Mouse (Mus musculus): ENCODE measurements around the gene Clec2g. TPM values are rescaled to one million over a fixed set of nuclear protein-coding genes. Genes with fewer than 3 reads are reported as not detected.
"Not testable (repeated sequence)": the region's sequence is repeated elsewhere in the genome, so short reads cannot be mapped to it uniquely, and the experiment has no call there.

Clec2g gene
- polyA plus RNA-seq, 1 experiment from 2014 or later: not detected

- WGBS: 89% methylated on average over 4 of the region's 4 CpGs
- H3K4me2 ChIP-seq (ENCODE audit: low read depth); H3K4me3 ChIP-seq (ENCODE audit: low read depth, low read length); H3K27me3 ChIP-seq (ENCODE audit: control insufficient read depth, insufficient read depth, low read length); H3K4me1 ChIP-seq (ENCODE audit: control insufficient read depth, insufficient read depth, low read length); ATAC-seq (ENCODE audit: insufficient read depth, low FRiP score, low TSS enrichment); H3K27ac ChIP-seq (ENCODE audit: low read depth, low read length); DNase-seq (ENCODE audit: low spot score); H3K36me3 ChIP-seq (ENCODE audit: control insufficient read depth, insufficient read depth, low read length); H3K9me3 ChIP-seq (ENCODE audit: control insufficient read depth, low read length); H3K9ac ChIP-seq (ENCODE audit: low read length): not testable (repeated sequence)
Observed at GRCm38 (mm10) chr6:128981951-128982541, 47.9 kb downstream of the Clec2g start.

GRCm38 (mm10) chr6:128992337-128992736 is 58.2 kb downstream of the Clec2g start:
- no peaks in the 10 kb centered on the region for H3K36me3 ChIP-seq (ENCODE audit: control insufficient read depth, insufficient read depth, low read length)
- no peaks in the 10 kb centered on the region for H3K9me3 ChIP-seq (ENCODE audit: control insufficient read depth, low read length)
- ATAC-seq (ENCODE audit: insufficient read depth, low FRiP score, low TSS enrichment) (peak; percentile 54), DNase-seq (ENCODE audit: low spot score) (no peak)
- no peak overlapping the region for H3K27ac ChIP-seq (ENCODE audit: low read depth, low read length)
- 25% methylated on average over 2 of the region's 2 CpGs for WGBS
- H3K4me1 ChIP-seq (ENCODE audit: control insufficient read depth, insufficient read depth, low read length): no peaks in the 10 kb centered on the region
- no peaks in the 10 kb centered on the region for H3K27me3 ChIP-seq (ENCODE audit: control insufficient read depth, insufficient read depth, low read length)
- no peak overlapping the region for H3K4me2 ChIP-seq (ENCODE audit: low read depth)
- H3K4me3 ChIP-seq (ENCODE audit: low read depth, low read length): no peak overlapping the region
- H3K9ac ChIP-seq (ENCODE audit: low read length): no peak overlapping the region

- Histone ChIP-seq H3K4me3 (ENCODE audit: low read depth, low read length) (no peak overlapping the region), H3K4me1 (ENCODE audit: control insufficient read depth, insufficient read depth, low read length) (no peaks in the 10 kb centered on the region), H3K4me2 (ENCODE audit: low read depth) (no peak overlapping the region), H3K36me3 (ENCODE audit: control insufficient read depth, insufficient read depth, low read length) (no peaks in the 10 kb centered on the region), H3K9me3 (ENCODE audit: control insufficient read depth, low read length) (no peaks in the 10 kb centered on the region), H3K27me3 (ENCODE audit: control insufficient read depth, insufficient read depth, low read length) (no peaks in the 10 kb centered on the region), H3K27ac (ENCODE audit: low read depth, low read length) (no peak overlapping the region), H3K9ac (ENCODE audit: low read length) (no peak overlapping the region)
- 44% methylated on average over 3 of the region's 3 CpGs for WGBS
- DNase-seq (ENCODE audit: low spot score): peak; percentile 29
- ATAC-seq (ENCODE audit: insufficient read depth, low FRiP score, low TSS enrichment): peak; percentile 84
Observed at GRCm38 (mm10) chr6:128992753-128993152, 58.6 kb downstream of the Clec2g start.

GRCm38 (mm10) chr6:128993221-128993620 is 59.0 kb downstream of the Clec2g start:
- no peaks in the 10 kb centered on the region for H3K27me3 ChIP-seq (ENCODE audit: control insufficient read depth, insufficient read depth, low read length)
- ATAC-seq (ENCODE audit: insufficient read depth, low FRiP score, low TSS enrichment) (no peak), DNase-seq (ENCODE audit: low spot score) (no peak)
- no peaks in the 10 kb centered on the region for H3K4me1 ChIP-seq (ENCODE audit: control insufficient read depth, insufficient read depth, low read length)
- H3K9me3 ChIP-seq (ENCODE audit: control insufficient read depth, low read length): no peaks in the 10 kb centered on the region
- WGBS: 49% methylated on average over 2 of the region's 2 CpGs
- H3K4me2 ChIP-seq (ENCODE audit: low read depth): no peak overlapping the region
- no peaks in the 10 kb centered on the region for H3K36me3 ChIP-seq (ENCODE audit: control insufficient read depth, insufficient read depth, low read length)
- no peak overlapping the region for H3K4me3 ChIP-seq (ENCODE audit: low read depth, low read length)
- H3K9ac ChIP-seq (ENCODE audit: low read length): no peak overlapping the region
- H3K27ac ChIP-seq (ENCODE audit: low read depth, low read length): no peak overlapping the region

GRCm38 (mm10) chr6:128994336-128994735 is 60.2 kb downstream of the Clec2g start:
- Histone ChIP-seq H3K9me3 (ENCODE audit: control insufficient read depth, low read length) (no peaks in the 10 kb centered on the region), H3K9ac (ENCODE audit: low read length) (no peak overlapping the region), H3K4me3 (ENCODE audit: low read depth, low read length) (no peak overlapping the region), H3K4me2 (ENCODE audit: low read depth) (no peak overlapping the region), H3K36me3 (ENCODE audit: control insufficient read depth, insufficient read depth, low read length) (no peaks in the 10 kb centered on the region), H3K4me1 (ENCODE audit: control insufficient read depth, insufficient read depth, low read length) (no peaks in the 10 kb centered on the region), H3K27ac (ENCODE audit: low read depth, low read length) (no peak overlapping the region), H3K27me3 (ENCODE audit: control insufficient read depth, insufficient read depth, low read length) (no peaks in the 10 kb centered on the region)
- DNase-seq (ENCODE audit: low spot score) (no peak), ATAC-seq (ENCODE audit: insufficient read depth, low FRiP score, low TSS enrichment) (no peak)
- 69% methylated on average over 4 of the region's 4 CpGs for WGBS

- Histone ChIP-seq H3K27ac (ENCODE audit: low read depth, low read length) (no peak overlapping the region), H3K4me1 (ENCODE audit: control insufficient read depth, insufficient read depth, low read length) (no peaks in the 10 kb centered on the region), H3K9ac (ENCODE audit: low read length) (no peak overlapping the region), H3K27me3 (ENCODE audit: control insufficient read depth, insufficient read depth, low read length) (no peaks in the 10 kb centered on the region), H3K4me3 (ENCODE audit: low read depth, low read length) (no peak overlapping the region), H3K4me2 (ENCODE audit: low read depth) (no peak overlapping the region), H3K36me3 (ENCODE audit: control insufficient read depth, insufficient read depth, low read length) (no peaks in the 10 kb centered on the region), H3K9me3 (ENCODE audit: control insufficient read depth, low read length) (no peaks in the 10 kb centered on the region)
- DNase-seq (ENCODE audit: low spot score) (no peak), ATAC-seq (ENCODE audit: insufficient read depth, low FRiP score, low TSS enrichment) (no peak)
- WGBS: 74% methylated on average over 5 of the region's 5 CpGs
Observed at GRCm38 (mm10) chr6:128994742-128995141, 60.6 kb downstream of the Clec2g start.

GRCm38 (mm10) chr6:128995250-128996053 is 61.3 kb downstream of the Clec2g start:
- Histone ChIP-seq H3K27me3 (ENCODE audit: control insufficient read depth, insufficient read depth, low read length) (no peaks in the 10 kb centered on the region), H3K9me3 (ENCODE audit: control insufficient read depth, low read length) (no peaks in the 10 kb centered on the region), H3K9ac (ENCODE audit: low read length) (no peak overlapping the region), H3K27ac (ENCODE audit: low read depth, low read length) (no peak overlapping the region), H3K36me3 (ENCODE audit: control insufficient read depth, insufficient read depth, low read length) (no peaks in the 10 kb centered on the region), H3K4me3 (ENCODE audit: low read depth, low read length) (no peak overlapping the region), H3K4me2 (ENCODE audit: low read depth) (no peak overlapping the region), H3K4me1 (ENCODE audit: control insufficient read depth, insufficient read depth, low read length) (no peaks in the 10 kb centered on the region)
- DNase-seq (ENCODE audit: low spot score): no peak
- no peak for ATAC-seq (ENCODE audit: insufficient read depth, low FRiP score, low TSS enrichment)
- 92% methylated on average over 7 of the region's 7 CpGs for WGBS

- H3K9me3 ChIP-seq (ENCODE audit: control insufficient read depth, low read length): no peaks in the 10 kb centered on the region
- no peak overlapping the region for H3K4me3 ChIP-seq (ENCODE audit: low read depth, low read length)
- no peak overlapping the region for H3K4me2 ChIP-seq (ENCODE audit: low read depth)
- ATAC-seq (ENCODE audit: insufficient read depth, low FRiP score, low TSS enrichment) (no peak), DNase-seq (ENCODE audit: low spot score) (no peak)
- H3K27me3 ChIP-seq (ENCODE audit: control insufficient read depth, insufficient read depth, low read length): no peaks in the 10 kb centered on the region
- H3K27ac ChIP-seq (ENCODE audit: low read depth, low read length): no peak overlapping the region
- no peak overlapping the region for H3K9ac ChIP-seq (ENCODE audit: low read length)
- no peaks in the 10 kb centered on the region for H3K36me3 ChIP-seq (ENCODE audit: control insufficient read depth, insufficient read depth, low read length)
- 64% methylated on average over 3 of the region's 3 CpGs for WGBS
- no peaks in the 10 kb centered on the region for H3K4me1 ChIP-seq (ENCODE audit: control insufficient read depth, insufficient read depth, low read length)
Observed at GRCm38 (mm10) chr6:128996054-128996767, 62.0 kb downstream of the Clec2g start.
